Mouse (Mus musculus): Measurements from ENCODE around the gene Pten. TPM values are rescaled to one million over a fixed set of nuclear protein-coding genes. Genes with fewer than 3 reads are reported as not detected.
A peak's percentile ranks its signal among the peaks of the same experiment; 100 is the strongest.

Pten gene
- polyA plus RNA-seq, 1 experiment, result 13.1 TPM

DNA sequence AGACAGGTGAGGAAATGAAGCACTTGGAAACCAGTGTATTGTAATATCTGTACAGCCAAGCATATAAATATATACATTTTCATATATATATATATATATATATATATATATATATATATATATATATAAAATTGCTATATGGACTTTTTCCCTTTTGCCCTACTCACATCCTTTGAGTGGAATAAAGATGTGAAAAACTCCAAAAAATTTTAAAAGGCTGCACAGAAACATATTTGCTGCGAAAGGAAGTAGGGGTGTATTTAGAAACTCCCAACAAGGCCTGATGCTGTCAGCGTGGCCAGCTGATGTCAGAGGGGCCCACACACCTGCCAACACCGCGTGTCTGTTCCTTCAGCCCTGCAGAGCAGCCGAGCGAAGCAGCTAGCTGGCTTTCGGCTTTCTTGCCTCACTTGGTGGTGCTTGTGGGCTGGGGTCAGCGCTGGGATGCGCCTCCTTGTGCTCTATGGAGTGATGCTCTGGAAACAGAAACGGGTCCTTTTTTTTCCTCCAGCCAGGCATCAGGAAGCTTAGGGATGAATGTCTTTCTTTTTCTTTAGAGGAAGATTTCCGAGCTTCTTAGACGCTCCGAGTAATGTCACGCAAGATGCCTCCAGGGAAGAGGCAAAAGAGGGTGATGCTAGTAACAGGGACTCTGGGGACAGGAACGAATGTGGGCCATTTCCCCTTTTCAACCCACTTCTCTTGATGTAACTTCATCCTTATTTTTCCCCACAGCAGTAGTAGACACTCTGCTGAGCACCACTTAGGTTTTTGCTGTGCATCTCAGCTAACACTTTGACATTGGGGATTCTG is 2.9 kb upstream of the Pten start:
- DNase-seq (ENCODE audit: low read depth in 1 of 2, low spot score in 2 of 2), result peak; percentile 41 to 72
- H3K27me3 ChIP-seq (ENCODE audit: control insufficient read depth, insufficient read depth, low read length), result no peaks in the 10 kb centered on the region
- TF ChIP-seq POLR2A (IDR thresholded peaks at IDR 0.05; ENCODE audit: low read depth, low read length), result no peak
- TF ChIP-seq CTCF (IDR thresholded peaks at IDR 0.05; ENCODE audit: extremely low read depth, insufficient read depth, insufficient read length, insufficient replicate concordance), result no peak
- H3K36me3 ChIP-seq (ENCODE audit: control insufficient read depth, insufficient read depth, low read length), result no peaks in the 10 kb centered on the region
- no peak overlapping the region for H3K4me3 ChIP-seq (ENCODE audit: extremely low read depth, insufficient read depth, insufficient read length)
- peak overlapping the region; percentile 10 for H3K27ac ChIP-seq (ENCODE audit: insufficient read depth, low read length)
- WGBS, result 24% methylated on average over 15 of the region's 15 CpGs
- peaks cover 4% of the 10 kb centered on the region; the same call in 1 of the 2 replicates for H3K4me1 ChIP-seq (ENCODE audit: control insufficient read depth, insufficient read depth, insufficient read length)

DNA sequence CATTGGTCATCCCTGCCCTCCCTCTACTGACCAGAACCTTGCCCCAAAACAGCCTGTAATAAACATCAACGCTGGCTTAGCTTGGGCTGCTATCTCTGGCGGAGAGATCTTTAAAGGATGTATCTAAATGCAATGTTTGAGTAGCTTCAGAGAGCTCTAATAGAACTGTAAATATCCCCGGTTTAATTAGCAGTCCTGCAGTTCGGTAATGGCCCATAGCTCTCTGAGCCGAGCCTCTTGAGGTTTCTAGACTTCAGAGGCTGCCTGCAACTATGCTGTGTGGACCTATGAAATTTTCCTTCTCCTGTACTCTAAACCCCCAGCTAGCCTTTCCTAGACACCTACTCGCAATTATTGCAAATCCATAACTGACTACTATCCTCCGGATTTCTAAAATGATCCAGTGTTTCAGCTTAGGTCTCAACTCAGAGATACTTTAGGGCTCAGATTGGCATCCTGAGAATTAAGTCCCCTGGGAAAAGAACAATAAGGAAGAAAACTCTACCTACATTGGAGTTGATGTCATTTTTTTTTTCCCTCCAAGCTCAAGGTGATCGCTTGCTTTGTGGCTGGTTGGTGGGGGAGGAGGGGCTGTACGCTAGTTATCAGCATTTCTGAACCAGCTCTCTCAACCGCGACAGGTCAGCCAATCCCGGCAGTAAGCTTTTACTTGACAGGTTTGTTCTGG is 2.0 kb upstream of the Pten start:
- Histone ChIP-seq H3K4me3 (ENCODE audit: extremely low read depth, insufficient read depth, insufficient read length) (peak overlapping the region; percentile 86; the same call in 1 of the 2 replicates), H3K4me1 (ENCODE audit: control insufficient read depth, insufficient read depth, insufficient read length) (peaks cover 4% of the 10 kb centered on the region; the same call in 1 of the 2 replicates), H3K27ac (ENCODE audit: insufficient read depth, low read length) (peak overlapping the region; percentile 98), H3K36me3 (ENCODE audit: control insufficient read depth, insufficient read depth, low read length) (no peaks in the 10 kb centered on the region), H3K27me3 (ENCODE audit: control insufficient read depth, insufficient read depth, low read length) (no peaks in the 10 kb centered on the region)
- DNase-seq (ENCODE audit: low read depth in 1 of 2, low spot score in 2 of 2), result no peak
- no peak for TF ChIP-seq CTCF (IDR thresholded peaks at IDR 0.05; ENCODE audit: extremely low read depth, insufficient read depth, insufficient read length, insufficient replicate concordance)
- 23% methylated on average over 12 of the region's 12 CpGs for WGBS

DNA sequence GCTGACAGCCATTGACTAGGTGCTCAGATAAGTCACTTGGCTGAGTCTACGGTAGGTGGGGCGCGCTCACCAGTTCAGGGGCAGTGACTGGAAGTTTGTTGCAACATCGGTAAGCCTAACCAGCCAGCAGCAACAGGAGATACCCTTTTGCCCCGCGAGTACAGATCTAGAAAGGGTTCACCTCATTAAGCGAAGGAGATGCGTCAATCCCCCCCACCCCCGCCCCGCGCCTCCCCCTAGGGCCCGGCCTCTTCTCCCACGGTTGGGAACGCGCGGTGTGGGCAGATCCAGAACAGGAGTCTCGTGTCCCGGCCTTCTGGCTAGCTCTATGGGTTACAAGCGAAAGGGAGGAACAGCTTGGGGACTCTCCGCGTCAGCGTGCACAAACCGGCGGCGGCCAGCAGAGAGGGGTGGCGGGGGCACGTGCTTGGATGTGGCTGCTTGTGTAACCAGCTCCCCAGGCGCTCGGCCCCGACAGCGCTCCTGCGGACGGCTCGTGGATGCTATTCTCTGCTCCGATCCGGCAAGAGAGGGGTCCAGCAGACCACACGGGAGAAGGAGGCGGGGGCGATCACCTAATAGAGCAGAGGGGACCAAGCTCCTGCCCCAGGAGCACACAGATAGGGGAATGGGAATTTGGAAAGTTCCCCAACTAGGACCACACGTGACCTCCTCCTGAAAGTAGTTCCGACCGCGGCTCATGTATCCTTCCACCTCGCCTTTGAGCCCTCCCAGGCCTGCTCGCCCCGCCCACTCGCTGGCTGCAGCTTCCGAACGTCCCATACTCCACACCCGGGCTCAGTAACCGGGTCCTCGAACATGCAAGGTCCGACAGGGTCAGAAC is 1.3 kb upstream of the Pten start:
- TF ChIP-seq CTCF (IDR thresholded peaks at IDR 0.05; ENCODE audit: extremely low read depth, insufficient read depth, insufficient read length, insufficient replicate concordance) (peak; percentile 46; the same call in 1 of the 2 replicates), POLR2A (IDR thresholded peaks at IDR 0.05; ENCODE audit: low read depth, low read length) (peak; percentile 76; the same call in 1 of the 2 replicates)

DNA sequence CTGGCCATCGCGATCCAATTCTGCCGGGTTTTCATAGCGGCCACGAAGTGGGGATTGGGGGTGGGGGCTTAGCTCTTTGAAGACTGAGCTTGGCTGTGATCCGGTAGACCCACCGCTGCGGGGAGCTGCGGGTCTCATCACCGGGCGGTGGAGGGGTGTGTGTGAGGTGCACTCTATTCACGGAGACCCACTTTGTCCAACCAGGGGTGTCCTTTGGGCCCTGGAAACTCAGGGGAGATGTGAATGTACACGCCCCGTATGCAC is 729 bp upstream of the Pten start:
- H3K4me1 ChIP-seq (ENCODE audit: control insufficient read depth, insufficient read depth, insufficient read length), result peaks cover 7% of the 10 kb centered on the region
- peak overlapping the region; percentile 98 for H3K27ac ChIP-seq (ENCODE audit: insufficient read depth, low read length)
- DNase-seq (ENCODE audit: low read depth in 1 of 2, low spot score in 2 of 2), result no peak
- WGBS, result under 1% methylated on average over 14 of the region's 14 CpGs
- no peaks in the 10 kb centered on the region for H3K27me3 ChIP-seq (ENCODE audit: control insufficient read depth, insufficient read depth, low read length)
- TF ChIP-seq CTCF (IDR thresholded peaks at IDR 0.05; ENCODE audit: extremely low read depth, insufficient read depth, insufficient read length, insufficient replicate concordance) (no peak), POLR2A (IDR thresholded peaks at IDR 0.05; ENCODE audit: low read depth, low read length) (no peak)
- H3K36me3 ChIP-seq (ENCODE audit: control insufficient read depth, insufficient read depth, low read length), result no peaks in the 10 kb centered on the region
- H3K4me3 ChIP-seq (ENCODE audit: extremely low read depth, insufficient read depth, insufficient read length), result peak overlapping the region; percentile 86

More for the DNA sequence above, 1.3 kb upstream of the Pten start:
- H3K27me3 ChIP-seq (ENCODE audit: control insufficient read depth, insufficient read depth, low read length), result no peaks in the 10 kb centered on the region
- peak overlapping the region; percentile 86 for H3K4me3 ChIP-seq (ENCODE audit: extremely low read depth, insufficient read depth, insufficient read length)
- peak overlapping the region; percentile 98 for H3K27ac ChIP-seq (ENCODE audit: insufficient read depth, low read length)
- WGBS, result under 1% methylated on average over 53 of the region's 53 CpGs
- no peaks in the 10 kb centered on the region for H3K36me3 ChIP-seq (ENCODE audit: control insufficient read depth, insufficient read depth, low read length)
- peaks cover 7% of the 10 kb centered on the region for H3K4me1 ChIP-seq (ENCODE audit: control insufficient read depth, insufficient read depth, insufficient read length)
- peak; percentile 93 to 94 for DNase-seq (ENCODE audit: low read depth in 1 of 2, low spot score in 2 of 2)

DNA sequence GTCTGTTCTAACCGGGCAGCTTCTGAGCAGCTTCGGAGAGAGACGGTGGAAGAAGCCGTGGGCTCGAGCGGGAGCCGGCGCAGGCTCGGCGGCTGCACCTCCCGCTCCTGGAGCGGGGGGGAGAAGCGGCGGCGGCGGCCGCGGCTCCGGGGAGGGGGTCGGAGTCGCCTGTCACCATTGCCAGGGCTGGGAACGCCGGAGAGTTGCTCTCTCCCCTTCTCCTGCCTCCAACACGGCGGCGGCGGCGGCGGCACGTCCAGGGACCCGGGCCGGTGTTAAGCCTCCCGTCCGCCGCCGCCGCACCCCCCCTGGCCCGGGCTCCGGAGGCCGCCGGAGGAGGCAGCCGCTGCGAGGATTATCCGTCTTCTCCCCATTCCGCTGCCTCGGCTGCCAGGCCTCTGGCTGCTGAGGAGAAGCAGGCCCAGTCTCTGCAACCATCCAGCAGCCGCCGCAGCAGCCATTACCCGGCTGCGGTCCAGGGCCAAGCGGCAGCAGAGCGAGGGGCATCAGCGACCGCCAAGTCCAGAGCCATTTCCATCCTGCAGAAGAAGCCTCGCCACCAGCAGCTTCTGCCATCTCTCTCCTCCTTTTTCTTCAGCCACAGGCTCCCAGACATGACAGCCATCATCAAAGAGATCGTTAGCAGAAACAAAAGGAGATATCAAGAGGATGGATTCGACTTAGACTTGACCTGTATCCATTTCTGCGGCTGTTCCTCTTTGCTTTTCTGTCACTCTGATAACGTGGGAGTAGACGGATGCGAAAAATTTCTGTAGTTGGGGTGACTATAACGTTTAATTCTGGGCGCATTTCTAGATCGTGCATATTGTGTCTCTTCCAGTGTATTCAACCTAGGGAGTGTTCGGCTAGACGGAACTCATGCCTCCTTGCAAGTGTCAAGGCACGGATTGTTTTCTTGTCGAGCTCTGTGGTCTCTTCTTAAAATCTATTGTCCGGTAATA is 815 bp downstream of the Pten start:
- Histone ChIP-seq H3K27ac (ENCODE audit: insufficient read depth, low read length) (peak overlapping the region; percentile 99), H3K4me3 (ENCODE audit: extremely low read depth, insufficient read depth, insufficient read length) (peak overlapping the region; percentile 96), H3K27me3 (ENCODE audit: control insufficient read depth, insufficient read depth, low read length) (no peaks in the 10 kb centered on the region), H3K4me1 (ENCODE audit: control insufficient read depth, insufficient read depth, insufficient read length) (peaks cover 7% of the 10 kb centered on the region), H3K36me3 (ENCODE audit: control insufficient read depth, insufficient read depth, low read length) (no peaks in the 10 kb centered on the region)
- no peak for TF ChIP-seq CTCF (IDR thresholded peaks at IDR 0.05; ENCODE audit: extremely low read depth, insufficient read depth, insufficient read length, insufficient replicate concordance)
- no peak for TF ChIP-seq POLR2A (IDR thresholded peaks at IDR 0.05; ENCODE audit: low read depth, low read length)
- DNase-seq (ENCODE audit: low read depth in 1 of 2, low spot score in 2 of 2), result peak in 1 of 2 experiments; percentile 42
- under 1% methylated on average over 68 of the region's 69 CpGs for WGBS

DNA sequence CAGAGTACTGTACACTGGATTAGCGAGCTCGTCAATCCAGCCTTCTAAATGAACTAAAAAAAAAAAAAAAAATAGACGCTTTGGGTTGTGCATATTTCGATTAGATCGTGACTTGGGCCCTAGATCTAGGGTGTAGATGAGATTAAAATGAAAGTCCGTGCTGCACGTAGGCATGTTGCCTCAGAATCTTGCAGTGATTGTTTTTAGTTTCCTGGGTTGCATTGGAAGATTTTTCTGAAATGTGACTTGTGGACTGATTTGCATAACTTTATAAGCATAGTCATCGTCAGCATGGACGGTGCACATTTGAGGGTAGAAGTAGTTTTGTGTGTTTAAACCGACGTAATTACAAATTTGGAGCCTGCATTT is 1.5 kb downstream of the Pten start:
- peak overlapping the region; percentile 96 for H3K4me3 ChIP-seq (ENCODE audit: extremely low read depth, insufficient read depth, insufficient read length)
- H3K27me3 ChIP-seq (ENCODE audit: control insufficient read depth, insufficient read depth, low read length), result no peaks in the 10 kb centered on the region
- peaks cover 9% of the 10 kb centered on the region for H3K4me1 ChIP-seq (ENCODE audit: control insufficient read depth, insufficient read depth, insufficient read length)
- DNase-seq (ENCODE audit: low read depth in 1 of 2, low spot score in 2 of 2), result no peak
- under 1% methylated on average over 11 of the region's 11 CpGs for WGBS
- H3K36me3 ChIP-seq (ENCODE audit: control insufficient read depth, insufficient read depth, low read length), result no peaks in the 10 kb centered on the region
- H3K27ac ChIP-seq (ENCODE audit: insufficient read depth, low read length), result peak overlapping the region; percentile 99; the same call in 1 of the 2 replicates
- TF ChIP-seq CTCF (IDR thresholded peaks at IDR 0.05; ENCODE audit: extremely low read depth, insufficient read depth, insufficient read length, insufficient replicate concordance) (no peak), POLR2A (IDR thresholded peaks at IDR 0.05; ENCODE audit: low read depth, low read length) (no peak)

All from spleen, adult 2 months (tissue).